Mouse (Mus musculus) kidney, embryonic 16.5 days (tissue): Measurements from ENCODE around the gene Ankrd40. TPM values are rescaled to one million over a fixed set of nuclear protein-coding genes. Genes with fewer than 3 reads are reported as not detected.
A peak's percentile ranks its signal among the peaks of the same experiment; 100 is the strongest.

ENCODE experiments used
- ATAC-seq: fragments of 200-750 bp; cut with Nextera tagmentation; 2 replicates; pipeline ENCODE4 v1.8.0; 2017; ENCODE audit warnings: moderate TSS enrichment; ENCODE audit not compliant: low FRiP score, low TSS enrichment
- H3K27ac ChIP-seq: fragments of 300-500 bp; sonication (generic); 2 replicates; pipeline ENCODE4 v1.5.1; 2014; ENCODE audit warnings: low read length
- H3K27me3 ChIP-seq: fragments of 300-500 bp; sonication (generic); 2 replicates; pipeline ENCODE4 v1.6.1; 2014; ENCODE audit warnings: low read length, control low read depth, mixed read lengths; ENCODE audit not compliant: insufficient read depth
- H3K36me3 ChIP-seq: fragments of 300-500 bp; sonication (generic); 2 replicates; pipeline ENCODE4 v1.6.1; 2014; ENCODE audit warnings: low read length, control low read depth, mixed read lengths; ENCODE audit not compliant: insufficient read depth
- H3K4me1 ChIP-seq: fragments of 300-500 bp; sonication (generic); 2 replicates; pipeline ENCODE4 v1.6.1; 2014; ENCODE audit warnings: low read length, control low read depth, mixed read lengths; ENCODE audit not compliant: insufficient read depth
- H3K4me2 ChIP-seq: fragments of 300-500 bp; sonication (generic); replicated peaks from 2 replicates; pipeline ENCODE4 v1.6.1; 2014; ENCODE audit warnings: low read depth, low read length
- H3K4me3 ChIP-seq: fragments of 300-500 bp; sonication (generic); 2 replicates; pipeline ENCODE4 v1.5.1; 2014; ENCODE audit warnings: mild to moderate bottlenecking, low read length
- H3K9ac ChIP-seq: fragments of 300-500 bp; sonication (generic); replicated peaks from 2 replicates; pipeline ENCODE4 v1.6.1; 2014; ENCODE audit warnings: low read length
- H3K9me3 ChIP-seq: fragments of 300-500 bp; sonication (generic); 2 replicates; pipeline ENCODE4 v1.6.1; 2016; ENCODE audit warnings: low read length, control low read depth
- WGBS: fragments of 180-500 bp; shearing (Covaris S2); extraction: QIAGEN DNeasy Blood & Tissue Kit; methylation state at CpG from one replicate; pipeline ENCODE4 v1.1.7; 2014; 5-methylcytosine and 5-hydroxymethylcytosine counted together
- polyA plus RNA-seq: library from polyadenylated mRNA; unstranded; fragments of >200 nt; fragmentation: Nextera tagmentation; extraction: Ambion mirVana; gene quantifications from 2 replicates; pipeline ENCODE4 v1.2.1, GENCODE M21; 2015

Ankrd40 gene
- polyA plus RNA-seq, 1 experiment from 2014 or later, result 11.2 TPM

GRCm38 (mm10) chr11:94370809-94371208 lies 43.0 kb downstream of the Ankrd40 start:
- Histone ChIP-seq H3K4me2 (no peak overlapping the region), H3K4me1 (peaks cover 16% of the 10 kb centered on the region), H3K36me3 (no peaks in the 10 kb centered on the region), H3K4me3 (no peak overlapping the region), H3K9ac (no peak overlapping the region), H3K27ac (no peak overlapping the region), H3K27me3 (no peaks in the 10 kb centered on the region; the same call in 1 of the 2 replicates), H3K9me3 (peaks cover 4% of the 10 kb centered on the region; the same call in 1 of the 2 replicates)
- peak; percentile 49; the same call in 1 of the 2 replicates for ATAC-seq
- 7% methylated on average over 5 of the region's 5 CpGs for whole genome bisulfite sequencing

DNA sequence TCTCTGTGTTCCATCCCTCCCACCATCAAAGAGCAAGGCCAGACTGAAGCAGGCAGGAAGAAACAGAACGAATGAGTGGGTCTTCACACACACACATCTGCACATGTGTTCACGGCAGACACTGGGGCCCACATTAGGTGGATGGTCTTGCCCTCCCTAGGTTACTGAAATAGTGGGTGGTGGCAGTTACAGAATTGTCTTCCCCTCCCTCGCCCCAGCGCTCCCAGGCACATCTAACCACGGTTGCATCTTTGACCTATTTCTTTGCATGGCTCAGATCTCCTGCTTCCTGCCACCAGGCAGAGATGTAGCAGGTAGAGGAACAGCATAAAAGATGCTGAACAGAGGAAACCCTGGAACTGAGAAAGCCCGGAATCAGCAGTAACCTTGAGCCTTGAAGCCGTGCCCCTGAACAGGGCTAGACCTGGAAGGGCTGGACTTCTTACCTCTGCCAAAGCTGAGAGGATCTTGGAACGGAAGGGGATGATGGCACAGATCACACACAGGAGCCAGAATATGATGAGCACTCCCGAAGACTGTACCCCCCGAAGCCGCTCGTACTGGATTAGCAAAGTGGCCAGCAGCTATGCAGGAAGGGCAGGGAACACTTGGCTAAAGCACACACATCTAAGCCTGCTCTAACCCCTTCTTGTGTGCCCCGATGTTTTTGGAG lies 46.6 kb downstream of the Ankrd40 start:
- 82% methylated on average over 13 of the region's 13 CpGs for WGBS
- Histone ChIP-seq H3K4me1 (peaks cover 36% of the 10 kb centered on the region), H3K27ac (no peak overlapping the region), H3K9ac (no peak overlapping the region), H3K4me2 (no peak overlapping the region), H3K36me3 (no peaks in the 10 kb centered on the region), H3K4me3 (no peak overlapping the region), H3K9me3 (no peaks in the 10 kb centered on the region), H3K27me3 (no peaks in the 10 kb centered on the region; the same call in 1 of the 2 replicates)
- ATAC-seq, result no peak

- Histone ChIP-seq H3K9me3 (no peaks in the 10 kb centered on the region), H3K4me3 (no peak overlapping the region), H3K27me3 (no peaks in the 10 kb centered on the region), H3K9ac (no peak overlapping the region), H3K4me2 (no peak overlapping the region), H3K27ac (peak overlapping the region; percentile 30; the same call in 1 of the 2 replicates), H3K4me1 (peaks cover 20% of the 10 kb centered on the region), H3K36me3 (no peaks in the 10 kb centered on the region)
- 13% methylated on average over 2 of the region's 2 CpGs for WGBS
- peak; percentile 83 for ATAC-seq
These were observed 51.3 kb downstream of the Ankrd40 start for GRCm38 (mm10) chr11:94379061-94379460.

GRCm38 (mm10) chr11:94379736-94380135 lies 51.9 kb downstream of the Ankrd40 start:
- Histone ChIP-seq H3K4me3 (no peak overlapping the region), H3K4me2 (no peak overlapping the region), H3K27ac (no peak overlapping the region; the same call in 1 of the 2 replicates), H3K27me3 (no peaks in the 10 kb centered on the region), H3K4me1 (peaks cover 20% of the 10 kb centered on the region), H3K9me3 (no peaks in the 10 kb centered on the region), H3K9ac (no peak overlapping the region), H3K36me3 (no peaks in the 10 kb centered on the region)
- no peak for ATAC-seq
- WGBS, result 62% methylated on average over 8 of the region's 8 CpGs

DNA sequence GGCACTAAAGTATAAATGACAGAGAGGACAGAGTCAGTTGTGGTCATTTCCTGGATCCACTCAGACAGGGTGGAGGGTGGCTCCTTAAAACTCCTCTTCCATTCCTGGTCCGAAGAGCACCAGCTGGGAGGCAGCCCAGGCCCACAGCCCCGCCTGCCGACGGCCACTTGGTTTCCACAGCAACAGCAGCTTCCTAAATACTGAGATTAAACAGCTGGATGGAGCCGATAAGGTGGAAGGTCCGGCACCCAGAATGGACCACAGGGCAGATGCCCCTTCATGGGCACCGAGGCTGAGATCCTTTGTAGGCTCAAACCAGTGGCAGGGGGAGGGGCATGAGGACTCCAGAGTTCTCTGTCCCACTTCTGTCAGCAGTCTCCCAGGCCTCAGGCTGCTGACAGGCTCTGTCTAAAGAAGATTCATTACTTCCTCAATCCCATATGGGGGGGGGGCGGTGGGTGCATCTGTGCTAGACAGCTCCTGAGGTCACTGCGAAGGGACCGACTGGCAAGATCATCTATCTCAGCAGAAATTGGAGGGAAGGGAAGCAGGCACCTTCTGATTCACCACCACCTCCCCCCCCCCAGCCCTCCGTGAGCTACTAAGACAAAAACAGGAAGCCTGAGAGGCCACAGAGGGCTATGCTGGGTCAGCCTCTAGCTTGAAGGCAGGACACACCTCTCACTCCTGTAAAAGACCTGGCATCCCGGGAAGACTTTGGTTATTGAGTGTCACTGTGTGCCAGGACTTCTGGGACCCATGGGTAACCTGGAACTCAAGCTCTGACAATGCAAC lies 58.4 kb downstream of the Ankrd40 start:
- no peak overlapping the region for H3K4me3 ChIP-seq
- H3K27ac ChIP-seq, result peak overlapping the region; percentile 80
- peaks cover 30% of the 10 kb centered on the region for H3K4me1 ChIP-seq
- 4% methylated on average over 12 of the region's 12 CpGs for WGBS
- peak; percentile 82 for ATAC-seq
- H3K9me3 ChIP-seq, result no peaks in the 10 kb centered on the region
- H3K9ac ChIP-seq, result peak overlapping the region; percentile 10; the same call in 1 of the 2 replicates
- H3K27me3 ChIP-seq, result no peaks in the 10 kb centered on the region
- H3K4me2 ChIP-seq, result peak overlapping the region; percentile 41
- no peaks in the 10 kb centered on the region for H3K36me3 ChIP-seq

DNA sequence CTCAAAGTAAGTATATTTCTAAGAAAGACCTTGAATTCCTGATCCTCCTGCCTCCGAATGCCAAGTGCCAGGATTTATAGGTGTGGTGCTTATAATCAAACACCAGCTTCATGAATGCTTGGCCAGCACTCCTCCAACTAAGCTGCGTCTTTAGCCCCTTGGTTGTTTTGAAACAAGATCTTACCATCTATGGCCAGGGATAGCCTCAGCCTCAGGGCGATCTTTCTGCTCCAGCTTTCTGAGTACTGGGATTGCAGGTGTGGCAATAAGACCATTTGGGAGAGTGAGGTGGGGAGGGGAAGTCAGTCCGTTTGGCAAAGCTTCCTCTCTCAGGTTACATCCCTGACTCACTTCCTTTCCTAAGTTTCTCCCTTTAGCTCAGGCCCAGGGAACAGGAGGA lies 60.0 kb downstream of the Ankrd40 start:
- no peaks in the 10 kb centered on the region for H3K9me3 ChIP-seq
- no peak overlapping the region for H3K27ac ChIP-seq
- H3K36me3 ChIP-seq, result no peaks in the 10 kb centered on the region
- no peaks in the 10 kb centered on the region for H3K27me3 ChIP-seq
- no peak overlapping the region for H3K4me2 ChIP-seq
- H3K9ac ChIP-seq, result no peak overlapping the region
- 59% methylated on average over 4 of the region's 4 CpGs for WGBS
- no peak overlapping the region for H3K4me3 ChIP-seq
- H3K4me1 ChIP-seq, result peaks cover 36% of the 10 kb centered on the region
- ATAC-seq, result no peak

GRCm38 (mm10) chr11:94389021-94389420 lies 61.2 kb downstream of the Ankrd40 start:
- Histone ChIP-seq H3K4me2 (no peak overlapping the region), H3K4me3 (no peak overlapping the region), H3K27ac (no peak overlapping the region), H3K9me3 (no peaks in the 10 kb centered on the region), H3K9ac (no peak overlapping the region), H3K27me3 (no peaks in the 10 kb centered on the region), H3K4me1 (peaks cover 37% of the 10 kb centered on the region), H3K36me3 (no peaks in the 10 kb centered on the region)
- 76% methylated on average over 4 of the region's 4 CpGs for WGBS
- ATAC-seq, result no peak

DNA sequence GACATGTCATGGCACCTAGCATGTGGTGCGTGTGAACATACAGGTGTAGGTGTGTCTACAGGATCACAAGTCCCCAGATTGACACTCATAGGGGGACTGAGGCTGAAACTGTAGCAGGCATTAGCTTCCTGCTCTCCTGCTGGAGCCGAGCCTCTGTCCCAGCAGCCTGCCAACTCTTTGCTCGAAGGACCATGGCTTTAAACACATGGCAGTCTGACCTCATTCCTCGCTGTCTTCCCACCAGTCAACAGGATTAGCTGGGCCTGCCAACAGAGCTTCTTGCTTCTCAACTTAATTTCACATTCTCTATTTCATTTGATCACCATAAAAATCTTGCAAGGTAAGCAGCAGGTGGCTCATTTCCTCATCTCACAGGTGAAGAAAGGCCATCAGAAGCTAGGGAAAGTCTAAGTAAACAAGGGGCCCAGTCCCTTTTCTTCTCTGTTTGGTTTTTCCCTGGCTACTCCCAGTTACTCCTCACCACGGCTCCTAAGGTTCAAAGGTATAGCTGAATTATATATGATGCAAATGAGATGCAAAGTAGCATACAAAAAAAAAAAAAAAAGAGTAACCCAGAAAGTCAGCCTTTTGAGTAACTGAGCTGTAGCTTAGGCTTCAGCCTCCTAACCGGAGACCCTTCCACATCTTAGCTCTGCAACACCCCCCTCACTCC lies 62.1 kb downstream of the Ankrd40 start:
- Histone ChIP-seq H3K4me2 (no peak overlapping the region), H3K9me3 (no peaks in the 10 kb centered on the region), H3K27ac (no peak overlapping the region), H3K4me1 (peaks cover 37% of the 10 kb centered on the region), H3K4me3 (no peak overlapping the region), H3K9ac (no peak overlapping the region), H3K36me3 (no peaks in the 10 kb centered on the region), H3K27me3 (no peaks in the 10 kb centered on the region)
- WGBS, result 51% methylated on average over 6 of the region's 6 CpGs
- ATAC-seq, result no peak

- Histone ChIP-seq H3K27ac (no peak overlapping the region), H3K4me3 (no peak overlapping the region), H3K9me3 (no peaks in the 10 kb centered on the region), H3K36me3 (no peaks in the 10 kb centered on the region), H3K4me2 (no peak overlapping the region), H3K27me3 (no peaks in the 10 kb centered on the region), H3K4me1 (peaks cover 28% of the 10 kb centered on the region), H3K9ac (no peak overlapping the region)
- ATAC-seq, result no peak
- WGBS, result 77% methylated on average over 6 of the region's 6 CpGs
These were observed 63.0 kb downstream of the Ankrd40 start for GRCm38 (mm10) chr11:94390825-94391224.
